Mouse (Mus musculus): Measurements from ENCODE around the gene Fermt2. TPM values are rescaled to one million over a fixed set of nuclear protein-coding genes. Genes with fewer than 3 reads are reported as not detected.
A peak's percentile ranks its signal among the peaks of the same experiment; 100 is the strongest.

The Fermt2 gene
- polyA plus RNA-seq, 1 experiment from 2014 or later = 144 TPM

DNA sequence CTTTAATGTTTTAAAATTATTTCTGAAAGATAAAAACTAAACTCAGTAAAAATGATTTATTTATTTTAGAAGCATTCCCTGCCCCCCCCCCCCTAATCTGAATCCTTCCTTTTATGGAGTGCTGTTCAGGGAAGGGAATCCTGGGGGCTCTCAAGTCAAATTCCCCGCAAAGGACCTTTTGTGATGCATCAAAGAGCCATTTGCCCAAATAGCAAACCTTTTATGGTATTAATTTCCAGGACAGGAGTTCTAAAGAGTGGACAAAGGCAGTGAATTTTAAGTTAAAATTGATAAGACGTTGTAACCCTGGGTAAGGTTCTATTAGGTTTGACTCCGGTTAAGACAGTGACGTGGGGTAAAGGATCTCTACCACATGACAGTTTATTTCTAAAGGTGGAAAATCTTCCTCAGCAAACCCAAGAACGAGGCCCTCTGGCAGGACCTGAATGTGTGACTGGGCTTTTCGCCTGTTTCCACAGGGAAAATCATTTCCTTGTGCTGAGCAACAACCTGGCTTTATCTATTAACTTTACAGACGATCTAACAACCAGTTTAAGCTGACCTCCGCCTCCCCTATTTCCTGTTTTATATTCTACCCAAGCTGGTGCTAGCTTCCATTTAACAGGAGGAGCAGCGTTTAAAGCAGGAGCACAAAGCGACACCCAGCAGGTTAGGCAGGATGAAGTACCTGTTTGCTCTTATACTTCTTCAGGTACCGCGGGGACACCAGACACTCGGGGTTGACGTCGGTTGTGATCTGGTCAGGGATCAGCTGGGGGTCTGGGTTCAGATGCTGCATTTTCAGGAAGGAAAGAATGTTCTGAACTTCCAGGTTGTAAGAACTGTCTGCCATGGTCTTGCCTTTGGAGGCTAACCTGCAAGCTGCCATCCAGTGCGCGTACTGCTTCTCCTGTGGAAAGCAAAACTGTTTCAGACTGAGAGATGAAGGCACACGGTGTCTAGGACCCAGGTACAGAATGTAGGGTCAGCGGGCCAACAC is 65.6 kb downstream of the Fermt2 start:
- no peak for DNase-seq (ENCODE audit: low read depth, low spot score)
- no peak for TF ChIP-seq CTCF (IDR thresholded peaks at IDR 0.05)
- CTCF ChIA-PET = no interaction called here
- no peak for ATAC-seq
- POLR2A ChIA-PET = interaction anchor here (1.0 kb wide), 1 partner anchor 11 kb away, joined by 3 read pairs; no protein-coding TSS in a partner anchor
- H3K27me3 ChIP-seq = no peaks in the 10 kb centered on the region
- in situ Hi-C loops (cut with MboI; ENCODE audit: low pct_unique_long_range_greater_than_20kb) = no loop called here

DNA sequence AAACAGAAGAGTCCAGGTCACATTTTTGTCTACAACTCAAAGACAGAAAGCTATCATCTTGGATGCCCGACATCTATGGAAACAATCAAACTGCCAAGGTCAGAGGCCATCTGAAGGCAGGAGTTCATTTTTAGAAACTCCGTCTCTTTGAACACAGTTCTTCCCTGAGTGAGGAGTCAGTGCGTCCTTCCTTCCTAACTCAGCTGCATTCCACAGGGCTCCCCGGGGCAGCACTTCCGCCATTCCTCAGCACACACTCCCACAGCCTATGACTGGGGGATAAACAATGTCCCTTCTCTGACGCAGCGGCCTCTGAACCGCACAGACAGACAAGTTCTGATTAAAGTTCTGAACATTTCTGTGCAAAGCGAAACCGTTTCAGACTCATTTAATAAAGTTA is 66.3 kb downstream of the Fermt2 start:
- no peaks in the 10 kb centered on the region for H3K27me3 ChIP-seq
- CTCF ChIA-PET = no interaction called here
- no peak for DNase-seq (ENCODE audit: low read depth, low spot score)
- in situ Hi-C loops (cut with MboI; ENCODE audit: low pct_unique_long_range_greater_than_20kb) = no loop called here
- POLR2A ChIA-PET = interaction anchor here (1.0 kb wide), 1 partner anchor 15 kb away, joined by 3 read pairs; no protein-coding TSS in a partner anchor
- peak; percentile 76 for ATAC-seq
- no peak for TF ChIP-seq CTCF (IDR thresholded peaks at IDR 0.05)

DNA sequence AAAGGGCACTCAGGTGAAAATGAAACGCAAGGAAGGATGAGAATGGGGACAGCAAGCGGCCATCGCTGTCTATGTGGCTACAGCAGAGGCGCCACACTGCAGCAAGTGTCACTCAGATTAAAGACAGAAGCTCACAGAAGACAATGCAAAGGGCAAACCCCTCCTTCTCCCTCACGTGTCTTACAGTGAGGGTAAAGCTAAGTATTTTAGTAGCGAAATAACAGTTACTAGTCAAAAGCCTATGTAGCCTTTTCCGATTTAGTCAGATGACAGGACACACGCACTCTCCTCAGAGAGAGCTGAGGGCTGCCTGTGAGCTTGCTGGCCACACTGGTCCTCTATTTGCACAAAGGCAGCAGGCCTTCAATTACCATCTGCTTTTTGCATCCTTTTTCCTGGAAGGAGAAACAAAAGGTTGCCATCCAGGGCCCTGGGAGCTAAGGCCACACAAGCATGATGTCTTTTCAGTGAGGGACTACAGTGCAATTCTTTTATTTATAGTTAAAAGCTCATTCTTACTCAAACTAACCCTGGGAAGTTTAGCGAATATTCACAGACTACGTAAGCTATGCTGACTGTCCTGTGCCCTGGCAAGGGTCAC is 66.9 kb downstream of the Fermt2 start:
- DNase-seq (ENCODE audit: low read depth, low spot score) = no peak
- ChIA-PET CTCF (interaction anchor here (0.9 kb wide), 1 partner anchor 15 kb away, joined by 3 read pairs; no protein-coding TSS in a partner anchor), POLR2A (interaction anchor here (1.0 kb wide), 1 partner anchor 14 kb away, joined by 3 read pairs; no protein-coding TSS in a partner anchor)
- TF ChIP-seq CTCF (IDR thresholded peaks at IDR 0.05) = no peak
- ATAC-seq = no peak
- H3K27me3 ChIP-seq = no peaks in the 10 kb centered on the region
- in situ Hi-C loops (cut with MboI; ENCODE audit: low pct_unique_long_range_greater_than_20kb) = no loop called here

- POLR2A ChIA-PET = interaction anchor here (0.5 kb wide), 1 partner anchor 147 kb away, joined by 3 read pairs; no protein-coding TSS in a partner anchor
- CTCF ChIA-PET = interaction anchor here (0.9 kb wide), 1 partner anchor 14 kb away, joined by 3 read pairs; no protein-coding TSS in a partner anchor
- ATAC-seq (no peak), DNase-seq (ENCODE audit: low read depth, low spot score) (no peak)
- H3K27me3 ChIP-seq = no peaks in the 10 kb centered on the region
- in situ Hi-C loops (cut with MboI; ENCODE audit: low pct_unique_long_range_greater_than_20kb) = no loop called here
- no peak for TF ChIP-seq CTCF (IDR thresholded peaks at IDR 0.05)
Observed at GRCm38 (mm10) chr14:45462374-45462773, 67.5 kb downstream of the Fermt2 start.

DNA sequence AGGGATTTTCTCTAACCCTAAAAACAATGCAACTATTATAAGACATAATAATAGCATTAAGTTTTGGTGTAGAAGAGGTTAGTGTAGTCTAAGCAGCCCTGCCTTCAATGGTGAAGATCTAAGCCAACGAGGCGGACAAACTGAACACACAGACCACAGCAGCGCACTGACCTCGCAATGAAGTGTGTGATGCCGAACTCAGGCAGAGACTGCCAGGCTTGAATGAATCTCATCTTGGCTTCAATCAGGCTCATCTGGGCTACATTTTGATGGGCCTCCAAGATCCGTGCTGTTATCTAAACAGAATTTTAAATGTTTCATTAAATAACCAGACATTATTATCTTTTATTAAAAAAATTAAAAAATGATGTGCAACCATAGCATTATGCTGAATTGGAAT is 68.0 kb downstream of the Fermt2 start:
- ATAC-seq (no peak), DNase-seq (ENCODE audit: low read depth, low spot score) (no peak)
- in situ Hi-C loops (cut with MboI; ENCODE audit: low pct_unique_long_range_greater_than_20kb) = no loop called here
- no peak for TF ChIP-seq CTCF (IDR thresholded peaks at IDR 0.05)
- ChIA-PET POLR2A (interaction anchor here (0.5 kb wide), 1 partner anchor 147 kb away, joined by 3 read pairs; no protein-coding TSS in a partner anchor), CTCF (no interaction called here)
- no peaks in the 10 kb centered on the region for H3K27me3 ChIP-seq

GRCm38 (mm10) chr14:45460491-45460890 is 69.4 kb downstream of the Fermt2 start:
- in situ Hi-C loops (cut with MboI; ENCODE audit: low pct_unique_long_range_greater_than_20kb) = no loop called here
- DNase-seq (ENCODE audit: low read depth, low spot score) (no peak), ATAC-seq (no peak)
- POLR2A ChIA-PET = interaction anchor here (0.6 to 1.4 kb wide), 2 partner anchors 15 to 69 kb away, joined by 3 to 5 read pairs; partner anchors contain the start of gene Fermt2
- CTCF ChIA-PET = interaction anchor here (0.7 kb wide), 1 partner anchor 37 kb away, joined by 3 read pairs; no protein-coding TSS in a partner anchor
- no peaks in the 10 kb centered on the region for H3K27me3 ChIP-seq
- TF ChIP-seq CTCF (IDR thresholded peaks at IDR 0.05) = no peak

- ChIA-PET CTCF (interaction anchor here (0.7 kb wide), 1 partner anchor 37 kb away, joined by 3 read pairs; no protein-coding TSS in a partner anchor), POLR2A (interaction anchor here (1.4 kb wide), 1 partner anchor 69 kb away, joined by 3 read pairs; the partner anchor contains the start of gene Fermt2)
- DNase-seq (ENCODE audit: low read depth, low spot score) (no peak), ATAC-seq (no peak)
- no peaks in the 10 kb centered on the region for H3K27me3 ChIP-seq
- TF ChIP-seq CTCF (IDR thresholded peaks at IDR 0.05) = no peak
- in situ Hi-C loops (cut with MboI; ENCODE audit: low pct_unique_long_range_greater_than_20kb) = no loop called here
Observed at GRCm38 (mm10) chr14:45459877-45460276, 70.0 kb downstream of the Fermt2 start.

DNA sequence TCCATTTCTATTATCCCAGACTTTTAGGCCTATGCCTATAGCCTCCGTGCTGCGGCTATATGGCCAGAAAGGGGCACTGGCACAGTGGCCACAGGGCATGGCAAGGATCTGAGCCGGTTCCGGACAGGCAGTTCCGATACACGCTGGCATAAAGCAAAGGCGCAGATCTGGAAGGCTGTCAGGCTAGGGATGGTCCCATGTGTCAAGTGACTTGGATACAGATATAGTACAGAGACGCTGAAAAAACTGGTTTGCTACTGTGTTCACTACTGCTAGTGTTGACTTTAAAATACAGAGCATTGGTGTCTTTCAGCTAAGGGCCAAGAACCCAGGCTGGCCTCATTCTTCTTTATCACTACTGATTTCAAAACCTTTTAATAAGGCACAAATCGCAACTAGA is 72.9 kb downstream of the Fermt2 start:
- POLR2A ChIA-PET = no interaction called here
- DNase-seq (ENCODE audit: low read depth, low spot score) = no peak
- CTCF ChIA-PET = interaction anchor here (1.9 kb wide), 1 partner anchor 23 kb away, joined by 4 read pairs; no protein-coding TSS in a partner anchor
- no peak for ATAC-seq
- in situ Hi-C loops (cut with MboI; ENCODE audit: low pct_unique_long_range_greater_than_20kb) = no loop called here
- TF ChIP-seq CTCF (IDR thresholded peaks at IDR 0.05) = no peak
- H3K27me3 ChIP-seq = no peaks in the 10 kb centered on the region

- ATAC-seq = no peak
- DNase-seq (ENCODE audit: low read depth, low spot score) = no peak
- POLR2A ChIA-PET = no interaction called here
- in situ Hi-C loops (cut with MboI; ENCODE audit: low pct_unique_long_range_greater_than_20kb) = no loop called here
- TF ChIP-seq CTCF (IDR thresholded peaks at IDR 0.05) = no peak
- no peaks in the 10 kb centered on the region for H3K27me3 ChIP-seq
- CTCF ChIA-PET = no interaction called here
Observed at GRCm38 (mm10) chr14:45456502-45456846, 73.4 kb downstream of the Fermt2 start.

- ChIA-PET CTCF (interaction anchor here (1.0 kb wide), 1 partner anchor 11 kb away, joined by 5 read pairs; no protein-coding TSS in a partner anchor), POLR2A (no interaction called here)
- H3K27me3 ChIP-seq = no peaks in the 10 kb centered on the region
- ATAC-seq (no peak), DNase-seq (ENCODE audit: low read depth, low spot score) (no peak)
- TF ChIP-seq CTCF (IDR thresholded peaks at IDR 0.05) = no peak
- in situ Hi-C loops (cut with MboI; ENCODE audit: low pct_unique_long_range_greater_than_20kb) = no loop called here
Observed at GRCm38 (mm10) chr14:45455651-45456501, 74.0 kb downstream of the Fermt2 start.
